Mouse (Mus musculus): ENCODE measurements around the gene Maml3.

Gene Maml3

DNA sequence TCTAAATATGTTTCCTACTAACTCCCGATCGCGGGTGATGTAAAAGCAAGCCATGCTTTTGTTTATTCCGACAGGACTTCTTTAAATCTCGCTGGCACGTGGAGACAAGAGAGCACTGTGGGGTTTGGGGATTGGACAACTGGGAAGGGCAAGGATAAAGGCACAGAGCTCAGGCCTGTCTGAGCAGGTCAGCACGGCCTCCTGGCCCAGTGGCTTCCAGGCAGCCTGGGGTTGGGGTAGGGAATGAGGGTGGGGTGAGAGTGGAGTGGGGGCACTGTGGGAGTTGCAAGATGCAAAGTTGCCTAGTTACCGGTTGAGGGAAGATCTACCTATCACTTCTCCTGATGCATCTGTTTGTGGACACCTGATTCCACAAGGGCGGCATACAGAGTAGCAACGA is 250.7 kb downstream of the Maml3 start:
- no peak for DNase-seq

DNA sequence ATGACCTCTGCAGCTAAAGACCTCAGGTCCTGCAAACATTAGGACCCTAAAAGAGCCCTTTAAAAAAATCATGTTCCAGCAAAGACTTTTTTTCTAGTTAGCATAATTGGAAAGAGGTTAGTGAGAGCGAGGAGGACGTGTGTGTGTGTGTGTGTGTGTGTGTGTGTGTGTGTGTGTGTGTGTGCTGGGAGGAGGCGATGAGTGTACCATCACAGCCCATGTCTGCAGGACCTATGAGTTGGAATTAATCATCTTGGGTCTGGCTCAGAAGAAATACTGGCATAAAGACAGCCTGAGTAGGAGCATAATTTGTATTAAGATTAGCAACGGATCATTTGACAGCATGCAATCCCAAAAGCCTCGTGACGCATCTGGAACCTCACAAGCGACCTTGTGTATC is 251.3 kb downstream of the Maml3 start:
- no peak for DNase-seq

DNA sequence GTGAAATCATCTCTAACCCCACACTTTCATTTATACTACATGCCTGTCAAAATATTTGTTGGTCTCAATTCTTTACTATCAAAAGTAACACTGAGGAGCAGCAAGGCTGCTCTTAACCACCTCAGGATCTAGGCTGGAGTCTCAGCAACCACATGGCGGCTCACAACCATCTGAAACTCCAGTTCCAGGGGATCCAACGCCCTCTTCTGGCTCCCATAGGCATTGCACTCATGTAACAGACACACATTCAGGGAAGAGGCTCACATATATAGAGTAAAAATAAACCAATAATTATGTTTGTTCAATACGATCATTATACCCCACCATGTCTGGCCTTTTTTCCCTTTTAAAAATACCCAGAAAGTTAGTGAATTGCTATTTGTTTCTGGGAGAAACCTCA is 252.2 kb downstream of the Maml3 start:
- DNase-seq = no peak

DNA sequence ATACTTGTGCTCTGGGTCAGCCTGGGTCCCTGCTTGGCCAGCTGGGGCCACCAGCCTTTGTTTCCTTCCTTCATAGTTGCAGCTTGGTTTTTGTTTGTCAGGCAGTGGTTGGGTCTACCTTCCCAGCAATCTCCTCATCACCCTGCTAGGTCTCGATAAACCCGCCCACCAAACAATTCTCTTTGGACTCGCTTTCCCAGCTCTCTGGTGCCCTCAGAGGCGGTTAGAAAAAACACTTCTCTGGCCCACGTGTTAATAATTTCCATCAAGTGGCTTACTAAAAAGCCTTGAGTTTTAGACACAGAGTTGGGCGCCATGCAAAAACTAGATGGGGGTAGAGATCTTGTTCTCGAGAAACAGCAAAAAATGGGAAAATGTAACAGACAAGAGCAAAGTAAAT is 253.3 kb downstream of the Maml3 start:
- no peak for DNase-seq

DNA sequence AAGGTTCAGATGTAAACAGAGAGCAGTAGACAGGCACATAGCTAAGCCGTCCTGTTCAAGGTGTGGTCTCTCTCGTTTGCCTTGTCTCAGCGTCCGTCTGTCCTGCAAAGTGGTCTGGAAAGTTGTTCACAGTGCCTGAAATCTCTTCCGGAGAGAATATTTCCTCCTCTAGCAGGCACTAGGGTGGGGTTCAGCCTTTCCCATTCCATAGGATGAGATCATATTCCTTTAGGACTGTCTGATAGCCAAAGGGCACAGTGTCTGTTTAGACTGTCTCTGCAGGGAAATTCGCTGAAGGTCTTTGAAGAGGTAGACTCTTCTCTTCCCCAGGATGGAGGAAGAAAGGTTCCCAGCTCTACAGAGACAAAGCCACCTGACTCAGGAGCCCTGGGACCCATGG is 255.4 kb downstream of the Maml3 start:
- DNase-seq = no peak

DNA sequence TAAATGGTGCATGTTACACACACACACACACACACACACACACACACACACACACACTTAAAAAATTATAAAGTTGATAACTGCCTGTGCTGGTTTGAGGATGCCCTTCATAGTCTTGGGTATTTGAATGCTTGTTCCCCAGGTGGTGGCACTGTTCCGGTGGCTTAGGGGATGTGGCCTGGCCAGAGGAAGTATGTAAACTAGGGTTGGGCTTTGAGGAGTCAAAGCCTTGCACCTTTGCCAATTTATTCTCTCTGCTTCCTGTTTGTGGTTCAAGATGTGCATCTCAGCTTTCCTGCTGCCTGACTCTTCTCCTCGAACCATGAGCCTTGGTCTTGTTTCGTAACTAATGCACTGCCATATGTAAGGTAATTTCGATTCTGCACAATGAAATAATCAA is 257.6 kb downstream of the Maml3 start:
- DNase-seq = no peak

DNA sequence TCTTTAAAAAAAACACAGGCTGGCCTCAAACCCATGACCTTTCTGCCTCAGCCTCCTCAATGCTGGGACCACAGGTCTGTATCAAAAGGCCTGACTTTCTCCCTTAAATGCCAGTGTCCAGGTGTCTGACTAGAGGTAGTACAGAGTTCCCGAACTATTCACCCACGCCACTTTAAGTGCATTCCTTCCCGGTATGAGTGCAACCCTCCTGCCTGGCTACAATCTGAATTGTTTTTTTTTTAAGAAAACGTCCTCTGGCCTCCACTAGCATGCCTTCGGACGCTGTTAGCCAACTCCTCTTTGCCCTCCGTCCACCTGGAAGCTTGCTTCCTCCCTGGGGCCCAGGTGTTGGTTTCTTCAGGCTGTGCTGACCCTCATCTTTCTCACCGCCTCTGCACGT is 260.6 kb downstream of the Maml3 start:
- DNase-seq = no peak

DNA sequence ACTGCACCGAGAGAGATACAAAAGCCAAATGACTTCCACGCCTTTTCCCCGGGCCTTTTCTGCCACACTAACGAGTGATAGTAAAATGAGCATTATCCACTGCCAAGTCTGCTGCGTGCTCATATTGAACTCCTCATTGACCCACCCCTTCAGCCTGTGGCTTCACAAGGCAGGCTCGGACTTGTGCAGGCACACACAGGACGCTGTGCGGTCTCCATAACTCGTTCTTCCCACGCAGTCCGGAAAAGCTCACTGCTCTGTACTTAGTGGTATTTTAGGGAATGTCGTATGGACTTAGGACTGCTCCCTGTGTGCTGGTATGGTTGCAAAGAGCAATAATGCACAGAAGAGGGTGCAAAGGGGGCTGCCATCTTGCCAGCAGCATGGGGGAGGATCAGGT is 262.7 kb downstream of the Maml3 start:
- no peak for DNase-seq

DNA sequence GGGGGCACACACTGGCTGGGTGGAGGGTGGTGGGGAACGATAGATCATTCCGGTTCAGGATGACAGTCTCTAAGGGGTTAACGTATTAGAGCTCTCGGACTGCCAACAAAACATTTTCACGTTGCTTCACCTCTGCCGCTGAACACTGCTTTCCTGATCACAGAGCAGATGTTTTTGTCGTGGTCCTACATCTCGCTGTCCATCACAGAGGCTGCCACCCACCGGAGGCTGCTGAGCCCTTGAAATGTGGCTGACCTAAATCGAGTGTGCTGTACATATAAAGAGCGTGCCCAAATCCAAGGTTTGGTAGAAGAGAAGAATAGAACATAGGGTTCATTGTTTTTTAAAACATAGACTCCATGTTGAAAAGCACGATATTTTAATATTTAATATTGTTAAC is 263.3 kb downstream of the Maml3 start:
- DNase-seq = no peak

DNA sequence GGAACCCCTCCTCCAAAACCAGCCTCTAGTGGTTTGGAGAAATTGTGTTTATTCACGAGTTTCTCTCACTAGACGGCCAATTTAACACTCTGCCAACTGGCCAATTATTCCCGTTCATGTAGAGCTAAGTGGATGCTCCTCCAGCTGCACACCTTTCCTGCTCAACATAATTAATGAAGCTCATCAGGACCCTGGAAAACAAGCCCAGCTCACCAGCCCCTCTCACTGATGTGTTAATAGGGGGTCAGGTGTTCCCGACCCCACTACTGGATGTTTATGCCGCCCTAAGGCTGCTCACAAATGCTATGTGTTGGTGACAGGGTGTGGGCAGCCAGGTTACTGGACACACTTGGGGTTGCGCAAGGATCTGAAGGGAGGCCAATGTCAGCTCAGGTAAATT is 263.7 kb downstream of the Maml3 start:
- DNase-seq = no peak

DNA sequence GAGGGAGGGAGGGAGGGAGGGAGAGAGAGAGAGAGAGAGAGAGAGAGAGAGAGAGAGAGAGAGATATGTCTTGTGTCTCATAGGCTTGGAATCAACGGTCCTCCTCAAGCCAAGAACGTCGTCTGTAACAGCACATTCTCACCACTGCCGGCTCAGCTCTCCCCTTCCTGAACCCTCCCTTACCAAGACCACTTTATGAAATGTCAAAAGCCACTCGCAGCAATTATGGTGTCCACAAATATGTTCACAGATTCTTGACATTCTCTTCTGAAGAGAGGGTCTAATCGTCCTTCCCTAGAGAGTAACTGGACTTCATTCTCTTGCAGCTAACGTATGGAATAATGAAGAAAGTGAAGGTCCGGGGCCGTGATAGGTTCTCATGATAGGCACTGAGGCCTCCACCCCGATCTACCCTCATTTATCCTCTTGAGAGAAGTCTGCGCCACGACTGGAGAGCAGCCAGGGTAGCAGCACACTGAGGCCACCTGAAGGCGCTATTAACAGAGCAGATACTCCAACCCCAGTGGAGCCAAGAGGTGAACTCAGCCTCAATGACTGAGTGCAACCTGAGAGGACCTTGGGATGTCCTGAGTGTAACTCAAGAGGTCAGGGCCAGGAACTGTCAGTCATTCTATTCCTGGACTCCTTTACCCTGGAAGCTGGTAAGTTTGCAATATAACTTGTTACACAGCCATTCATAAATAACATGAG is 264.6 kb downstream of the Maml3 start:
- DNase-seq = no peak

DNA sequence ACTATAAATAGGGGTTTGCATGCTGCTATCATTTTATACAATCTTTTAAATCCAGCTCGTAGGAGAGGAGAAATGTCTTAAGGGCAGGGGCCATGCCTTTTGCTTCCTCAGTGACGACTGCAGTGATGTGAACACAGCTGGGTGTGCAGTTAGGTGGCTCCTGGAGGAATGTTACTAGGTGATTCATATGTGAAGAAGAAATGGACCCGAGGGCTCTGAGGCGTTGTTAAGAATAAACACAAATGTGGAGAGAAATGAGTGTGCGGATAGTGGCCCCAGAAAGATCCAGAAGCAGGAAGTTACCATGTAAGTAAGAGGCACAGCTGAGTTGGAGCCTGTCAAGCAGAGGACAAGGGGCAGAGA is 265.5 kb downstream of the Maml3 start:
- DNase-seq = no peak

DNA sequence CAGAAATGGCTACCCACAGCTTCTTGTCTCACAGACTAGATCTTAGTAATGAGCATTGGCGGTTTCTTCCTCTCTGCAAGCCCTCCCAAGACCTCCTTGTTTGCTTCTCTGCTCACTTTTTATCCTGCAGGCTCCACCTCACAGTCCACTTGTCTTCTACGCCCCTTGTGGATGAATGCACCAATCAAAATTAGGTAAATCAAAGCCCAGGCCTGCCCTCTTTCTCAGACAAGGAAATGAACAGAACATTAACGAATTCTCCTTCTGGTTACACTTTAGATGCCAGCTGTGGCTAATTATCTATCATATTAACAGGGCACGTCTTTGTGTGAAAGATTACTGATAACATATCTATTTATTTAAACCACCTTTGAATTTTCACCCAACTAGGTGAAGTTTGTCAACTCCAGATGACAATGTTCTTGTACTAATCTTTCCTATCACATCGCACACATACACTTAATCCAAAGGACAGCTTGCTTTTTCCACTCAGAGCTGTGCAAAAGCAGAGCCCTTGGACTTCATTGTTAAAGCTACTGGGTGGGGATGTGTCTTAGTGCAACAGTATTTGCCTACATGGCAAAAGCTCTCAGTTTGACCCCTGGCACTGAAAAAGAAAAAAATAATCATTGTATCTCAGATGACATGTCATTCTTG is 266.1 kb downstream of the Maml3 start:
- DNase-seq = no peak

DNA sequence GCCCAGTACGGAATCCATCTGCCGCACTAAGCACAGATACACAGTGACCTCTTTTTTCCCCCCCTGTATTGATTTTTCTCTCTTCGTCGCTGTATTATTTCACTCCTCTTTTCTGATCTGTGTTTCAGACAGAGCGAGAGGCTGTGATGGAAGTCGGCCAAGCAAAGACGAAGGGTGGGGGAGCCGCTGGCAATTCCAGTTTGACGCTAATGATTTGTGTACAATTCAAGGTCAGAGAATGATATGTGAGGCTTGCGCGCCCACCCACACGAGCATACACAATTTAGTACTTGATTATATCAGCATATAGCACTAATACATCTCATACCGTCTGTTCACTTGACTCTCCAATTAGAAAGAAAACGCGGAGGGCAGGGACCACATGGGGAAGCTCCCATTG is 271.9 kb downstream of the Maml3 start:
- no peak for DNase-seq

DNA sequence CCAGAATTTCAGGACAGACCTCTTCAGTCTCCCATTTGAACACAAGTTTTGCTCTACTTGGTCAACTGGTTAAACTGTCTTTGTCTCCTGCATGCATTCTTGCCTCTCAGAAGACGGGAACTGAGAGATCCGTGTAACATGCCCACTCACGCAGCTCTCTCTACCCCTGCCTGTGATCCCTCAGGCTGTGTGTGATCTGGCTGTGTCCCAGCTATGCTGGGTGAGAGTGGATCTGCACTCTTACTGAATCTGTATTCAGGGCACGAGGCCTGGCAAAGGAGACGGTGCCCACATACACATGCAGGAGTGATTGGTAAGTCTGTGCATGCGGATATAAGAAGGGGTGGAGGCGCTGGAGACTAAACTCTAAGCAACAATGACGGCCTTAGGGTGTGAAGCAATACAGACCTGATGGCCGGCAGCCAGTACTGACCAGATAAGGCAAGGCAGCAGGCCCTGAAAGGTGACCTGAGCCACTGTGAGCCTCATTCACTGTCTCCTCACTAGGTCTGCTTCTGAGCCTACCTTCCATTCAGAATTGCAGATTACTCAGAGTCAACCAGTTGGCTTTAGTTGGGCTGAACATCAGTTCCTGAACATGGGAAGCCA is 274.0 kb downstream of the Maml3 start:
- no peak for DNase-seq

DNA sequence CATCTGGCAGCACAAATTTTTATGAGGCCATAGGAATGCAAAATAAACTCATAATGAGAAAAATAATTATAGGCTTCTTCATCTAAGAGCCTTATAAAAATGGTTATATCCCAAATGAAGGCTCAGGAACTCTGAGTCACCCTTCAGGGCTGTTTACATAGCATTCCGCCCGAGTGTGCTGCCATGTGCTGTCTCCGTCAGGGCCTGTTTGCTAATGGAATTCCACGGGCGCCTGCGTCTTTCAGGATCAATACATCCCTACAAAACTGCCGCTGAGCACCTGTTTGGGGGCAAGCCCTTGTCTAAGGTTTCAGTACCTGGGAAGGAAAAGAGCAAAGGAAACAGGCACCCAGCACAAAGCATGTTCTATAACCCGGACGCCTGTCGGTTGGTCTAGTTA is 279.3 kb downstream of the Maml3 start:
- DNase-seq = no peak

DNA sequence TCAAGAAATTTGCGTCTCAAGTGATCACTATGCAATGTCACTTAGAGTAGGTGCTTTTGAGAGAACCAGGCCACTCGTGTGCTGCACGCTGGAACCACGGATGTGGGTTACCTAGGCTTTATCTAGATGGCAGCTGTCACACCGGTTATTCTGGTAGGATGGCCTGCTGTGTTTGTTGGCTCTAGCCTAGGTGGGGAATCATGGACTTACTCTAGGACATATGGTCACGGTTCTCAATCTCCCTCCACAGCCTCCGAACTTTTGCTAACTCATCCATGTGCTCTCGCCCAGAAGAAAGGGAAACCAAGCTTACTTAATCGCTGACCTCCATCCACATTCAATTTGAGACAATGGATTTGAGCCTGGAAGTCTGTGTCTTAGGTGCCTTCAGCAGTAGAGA is 280.4 kb downstream of the Maml3 start:
- DNase-seq = no peak

DNA sequence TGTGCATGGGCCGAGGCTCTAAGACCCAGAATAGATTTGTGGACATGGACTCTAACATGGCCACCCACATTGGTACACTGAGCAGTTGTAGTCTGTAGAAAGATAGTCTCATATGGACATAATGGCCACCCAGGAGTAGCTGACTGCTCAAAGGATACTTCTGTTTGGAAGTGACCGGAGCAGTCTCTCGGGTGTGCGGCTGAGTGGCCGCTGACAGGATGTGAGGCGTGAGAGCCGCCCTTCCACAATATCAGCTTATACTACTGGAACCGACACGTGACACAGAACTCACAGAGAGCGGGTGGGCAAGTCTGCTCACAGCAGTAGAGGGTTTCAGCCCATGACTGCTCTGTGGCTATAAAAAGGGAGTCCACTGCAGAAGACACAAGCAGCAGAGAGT is 283.3 kb downstream of the Maml3 start:
- DNase-seq = no peak

DNA sequence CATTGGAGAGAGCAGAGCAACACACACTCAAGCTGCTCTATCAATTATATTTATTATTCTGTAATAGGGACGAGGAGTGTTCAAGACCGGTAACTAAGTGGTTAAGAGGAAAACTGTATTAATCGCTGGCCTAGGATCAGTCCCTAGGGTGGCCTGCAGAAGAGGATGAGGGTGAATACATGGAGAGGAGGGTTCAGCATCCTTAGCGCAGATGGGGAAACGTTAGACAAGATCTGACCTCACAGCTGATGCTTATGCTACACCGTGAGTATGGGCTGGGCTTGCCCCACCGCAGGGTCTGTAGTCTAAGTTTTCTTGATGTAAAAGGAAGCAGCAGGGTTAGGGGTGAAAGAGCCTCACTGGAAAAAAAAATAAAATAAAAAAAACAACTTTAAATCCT is 285.8 kb downstream of the Maml3 start:
- DNase-seq = no peak

DNA sequence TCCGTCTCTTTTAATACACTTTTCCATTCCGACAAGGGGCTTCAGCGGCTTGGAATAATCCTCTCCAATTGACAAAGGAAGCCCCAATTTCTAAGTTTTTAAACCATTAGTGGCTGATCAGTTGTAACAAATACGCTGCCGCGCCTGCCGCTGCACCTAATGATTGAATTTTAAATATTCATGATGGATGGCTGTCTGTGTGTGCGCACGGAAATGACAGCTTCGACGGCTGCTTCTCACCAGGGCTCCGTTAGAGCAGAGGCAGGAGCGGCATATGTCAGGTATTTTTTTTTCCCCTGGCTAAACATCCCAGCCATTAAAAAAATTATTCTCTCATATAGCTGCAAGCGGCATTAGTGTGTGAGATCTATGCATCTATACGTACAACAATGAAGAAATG is 287.0 kb downstream of the Maml3 start:
- no peak for DNase-seq

DNA sequence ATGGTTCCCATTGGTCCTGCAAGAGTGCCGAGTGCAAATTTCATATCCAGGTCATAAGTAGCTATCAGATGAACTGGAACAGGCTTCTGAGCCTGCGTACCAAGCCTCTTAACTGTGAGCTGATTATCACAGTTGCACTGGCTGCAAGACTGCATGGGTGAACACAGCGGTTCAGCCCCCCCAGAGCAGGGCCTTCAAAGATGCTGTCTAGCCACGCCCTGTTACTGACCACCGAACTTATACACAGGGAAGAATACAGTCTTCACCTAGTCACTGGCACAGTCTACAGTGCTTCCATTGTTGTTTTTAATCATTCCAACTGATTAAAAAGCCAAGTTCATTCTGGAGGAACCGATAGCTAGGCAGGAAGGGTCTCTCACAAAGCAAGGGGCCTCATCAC is 287.5 kb downstream of the Maml3 start:
- no peak for DNase-seq

DNA sequence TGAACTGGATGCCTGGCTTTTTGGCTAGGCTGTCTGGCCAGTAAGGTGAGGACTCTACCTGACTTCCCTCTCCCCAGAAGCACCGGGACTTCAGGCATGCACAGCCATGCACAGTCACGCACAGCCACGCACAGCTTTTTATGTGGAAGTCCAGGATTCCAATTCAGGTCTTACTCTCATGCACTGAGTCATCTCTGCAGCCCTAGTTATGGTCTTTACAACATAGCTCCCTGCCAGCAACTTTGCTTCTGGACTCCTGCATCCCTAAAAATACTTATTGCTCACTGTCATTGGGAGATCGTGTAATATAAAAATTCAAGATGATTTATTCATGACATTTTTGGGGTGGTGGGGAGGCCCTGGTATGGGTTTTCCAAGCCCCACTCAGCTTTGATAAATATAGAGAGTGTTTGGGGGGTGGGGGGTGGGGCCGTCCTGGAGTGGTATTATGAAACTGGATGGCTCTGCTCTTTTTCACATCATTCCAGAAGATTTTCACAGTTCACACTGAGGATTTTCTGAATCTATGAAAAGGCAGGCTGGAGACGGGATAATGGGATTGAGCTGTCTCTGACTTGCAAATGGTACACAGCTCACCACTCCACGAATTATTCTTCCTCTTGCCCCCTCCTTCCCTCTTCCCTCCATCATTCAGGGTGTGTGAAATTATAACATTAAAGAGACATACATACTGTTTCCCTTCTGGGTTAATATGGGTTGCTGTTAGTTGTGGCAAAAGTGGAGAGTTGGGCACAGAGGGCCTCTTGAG is 288.2 kb downstream of the Maml3 start:
- no peak for DNase-seq

DNA sequence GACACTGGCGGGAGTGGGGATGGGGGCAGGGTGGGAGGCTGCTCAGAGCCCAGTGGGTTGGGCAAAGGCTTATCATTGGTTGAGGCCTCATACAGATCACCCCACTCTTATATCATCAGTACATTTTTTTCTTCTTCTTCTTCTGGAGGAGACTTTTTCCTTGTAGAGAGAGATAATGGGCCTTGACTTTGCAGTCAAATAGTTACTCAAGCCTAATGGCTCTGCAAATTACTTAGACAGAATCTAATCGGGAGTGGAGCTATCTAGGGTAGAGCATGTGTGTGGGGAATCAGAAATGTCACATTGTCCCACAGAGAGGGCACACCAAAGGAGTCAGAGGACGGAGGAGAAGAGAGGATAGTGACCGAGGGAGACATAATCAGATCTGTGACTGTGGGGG is 290.8 kb downstream of the Maml3 start:
- no peak for DNase-seq

DNA sequence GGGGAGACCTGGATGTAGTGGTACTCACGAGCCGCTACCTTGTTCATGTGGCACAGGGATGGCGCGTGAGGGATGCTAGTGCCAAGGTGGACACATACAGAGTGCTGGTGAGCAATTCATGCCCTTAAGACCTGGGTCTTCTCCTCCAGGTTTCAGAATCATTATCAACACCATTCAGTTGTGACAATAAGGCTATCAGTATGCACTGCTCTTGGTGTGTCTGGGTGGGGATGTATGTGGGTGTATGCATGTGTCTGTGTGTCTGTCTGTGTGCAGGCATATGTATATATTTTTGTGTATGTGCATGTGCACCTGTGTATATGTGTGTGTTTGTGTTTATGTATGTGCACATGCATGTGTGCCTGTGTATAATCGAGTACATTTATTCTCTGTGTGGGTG is 291.7 kb downstream of the Maml3 start:
- DNase-seq = no peak
